Mouse (Mus musculus): ENCODE measurements around the gene Tent5a.

Tent5a gene

GRCm38 (mm10) chr9:85327242-85328211, at the start of gene Tent5a:
TSS of gene Tent5a (minus strand) at chr9:85327348.
- DNase-seq (ENCODE audit: low spot score): peak; percentile 16

DNA sequence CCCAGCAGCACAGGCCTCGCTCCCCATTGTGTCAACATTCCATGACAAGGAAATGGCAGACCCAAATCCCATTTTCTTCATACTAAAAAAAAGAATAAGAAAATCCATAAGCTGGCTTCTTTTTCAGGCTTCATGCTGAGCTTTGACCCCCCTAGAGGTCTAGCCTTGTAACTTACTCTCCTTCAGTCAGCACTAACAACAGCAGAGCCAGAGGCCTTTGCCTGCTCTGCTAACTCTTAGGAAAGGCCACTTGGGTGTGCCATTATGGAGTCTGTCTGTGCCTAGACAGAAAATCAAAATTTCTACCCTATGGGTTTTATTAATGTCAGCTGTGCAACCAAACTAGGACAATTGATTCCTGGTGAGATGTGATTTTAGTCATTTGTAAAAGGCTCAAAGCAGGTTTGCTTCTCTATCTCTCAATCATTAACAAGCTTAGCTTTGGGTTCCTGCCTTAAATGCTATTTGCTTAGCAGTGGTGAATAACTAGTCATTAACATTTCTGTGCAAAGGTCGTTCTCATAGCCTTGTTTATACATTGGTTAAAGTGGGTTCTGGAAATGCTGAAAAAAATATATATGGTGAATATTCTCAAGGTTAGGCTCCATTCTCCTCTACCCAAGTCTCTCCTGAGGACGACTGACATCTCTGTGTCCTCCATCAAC, 49.6 kb upstream of the Tent5a start:
- no peak for DNase-seq (ENCODE audit: low spot score)

DNA sequence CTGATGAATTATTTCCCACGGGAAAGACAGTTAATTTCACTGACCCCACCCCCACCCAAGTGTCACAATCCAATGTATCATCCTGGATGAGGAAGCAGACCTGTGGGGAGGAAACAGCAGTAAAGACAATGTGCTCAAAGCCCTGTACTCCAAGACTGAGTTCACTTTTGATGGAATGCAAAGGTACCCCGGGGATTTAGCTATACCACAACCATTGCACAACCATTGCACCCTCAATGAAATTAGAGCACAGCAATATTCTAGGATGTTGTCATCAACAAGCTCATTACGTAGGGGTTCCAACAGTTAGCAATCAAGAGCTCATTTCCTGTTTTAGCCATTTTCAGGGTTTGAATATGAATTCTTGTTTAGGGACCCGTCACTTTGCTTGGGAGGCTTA, 48.0 kb upstream of the Tent5a start:
- DNase-seq (ENCODE audit: low spot score): no peak

GRCm38 (mm10) chr9:85372034-85372433, 44.9 kb upstream of the Tent5a start:
- no peak for DNase-seq (ENCODE audit: low spot score)

DNA sequence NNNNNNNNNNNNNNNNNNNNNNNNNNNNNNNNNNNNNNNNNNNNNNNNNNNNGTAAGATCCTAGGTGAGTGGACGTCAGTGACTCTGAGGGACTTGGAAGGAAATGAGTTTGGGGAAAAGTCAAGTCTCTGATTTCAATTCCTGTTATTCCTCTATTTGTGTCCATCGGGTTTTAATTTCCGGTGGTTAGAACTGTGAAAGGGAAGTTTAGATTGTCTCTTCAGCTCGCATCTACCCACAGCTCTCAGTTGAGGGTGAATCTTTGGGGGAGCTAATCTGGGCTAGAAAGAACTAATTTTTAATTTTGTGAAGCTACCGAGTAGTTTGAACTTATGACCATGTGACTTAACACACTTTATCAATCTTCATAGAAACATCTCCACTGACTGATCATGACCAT, 42.4 kb upstream of the Tent5a start:
- DNase-seq (ENCODE audit: low spot score): no peak

- no peak for DNase-seq (ENCODE audit: low spot score)
Measured at GRCm38 (mm10) chr9:85357154-85357860, 30.2 kb upstream of the Tent5a start.

GRCm38 (mm10) chr9:85355559-85355958, 28.4 kb upstream of the Tent5a start:
- no peak for DNase-seq (ENCODE audit: low spot score)

- no peak for DNase-seq (ENCODE audit: low spot score)
Measured at GRCm38 (mm10) chr9:85347823-85348523, 20.8 kb upstream of the Tent5a start.

- DNase-seq (ENCODE audit: low spot score): no peak
Measured at GRCm38 (mm10) chr9:85342892-85343785, 16.0 kb upstream of the Tent5a start.

- no peak for DNase-seq (ENCODE audit: low spot score)
Measured at GRCm38 (mm10) chr9:85340303-85340702, 13.2 kb upstream of the Tent5a start.

GRCm38 (mm10) chr9:85336046-85336445, 8.9 kb upstream of the Tent5a start:
- DNase-seq (ENCODE audit: low spot score): no peak

GRCm38 (mm10) chr9:85331521-85331920, 4.4 kb upstream of the Tent5a start:
- no peak for DNase-seq (ENCODE audit: low spot score)

- peak; percentile 70 for DNase-seq (ENCODE audit: low spot score)
Measured at GRCm38 (mm10) chr9:85328259-85328658, 1.1 kb upstream of the Tent5a start.

- no peak for DNase-seq (ENCODE audit: low spot score)
Measured at GRCm38 (mm10) chr9:85326292-85327241, 581 bp downstream of the Tent5a start.

DNA sequence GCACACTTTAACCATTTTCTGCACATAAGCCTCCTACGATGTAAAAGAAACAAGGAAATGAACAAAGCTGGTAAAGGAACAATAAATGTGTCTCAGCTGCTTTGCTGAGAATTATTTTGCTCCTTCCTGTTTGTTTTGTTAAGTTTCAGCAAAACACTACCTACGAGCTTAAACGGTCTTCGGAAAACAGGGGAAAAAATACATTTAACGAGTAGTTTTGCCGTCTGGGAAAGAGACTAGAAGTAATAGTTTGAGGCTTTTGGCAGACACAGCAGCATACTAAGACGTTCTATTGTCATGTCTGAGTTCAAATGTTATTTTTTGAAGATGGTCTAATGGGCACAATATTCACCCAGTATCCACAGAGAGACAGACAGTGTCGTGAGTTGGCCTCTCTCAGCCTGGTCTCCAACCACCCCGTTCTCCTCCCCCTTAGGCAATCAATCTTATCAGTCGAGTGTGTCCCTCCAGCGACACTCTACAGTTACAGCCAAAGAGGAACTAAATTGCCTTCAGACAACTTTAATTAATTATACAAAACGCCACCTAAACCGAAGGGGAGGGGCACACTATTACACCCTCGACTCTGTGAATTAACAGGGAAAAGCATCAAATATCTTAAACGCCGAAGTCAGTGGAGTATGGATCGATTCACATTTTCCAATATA, 1.8 kb downstream of the Tent5a start:
- no peak for DNase-seq (ENCODE audit: low spot score)

- DNase-seq (ENCODE audit: low spot score): no peak
Measured at GRCm38 (mm10) chr9:85324158-85324875, 2.8 kb downstream of the Tent5a start.

- DNase-seq (ENCODE audit: low spot score): no peak
Measured at GRCm38 (mm10) chr9:85320167-85320951, 6.8 kb downstream of the Tent5a start.

GRCm38 (mm10) chr9:85316122-85316521, 11.0 kb downstream of the Tent5a start:
- no peak for DNase-seq (ENCODE audit: low spot score)

Measured in left cerebral cortex, adult 11 months (tissue).